8 mouse cellular contexts compared by ENCODE assay signal in the genomic region with DNA sequence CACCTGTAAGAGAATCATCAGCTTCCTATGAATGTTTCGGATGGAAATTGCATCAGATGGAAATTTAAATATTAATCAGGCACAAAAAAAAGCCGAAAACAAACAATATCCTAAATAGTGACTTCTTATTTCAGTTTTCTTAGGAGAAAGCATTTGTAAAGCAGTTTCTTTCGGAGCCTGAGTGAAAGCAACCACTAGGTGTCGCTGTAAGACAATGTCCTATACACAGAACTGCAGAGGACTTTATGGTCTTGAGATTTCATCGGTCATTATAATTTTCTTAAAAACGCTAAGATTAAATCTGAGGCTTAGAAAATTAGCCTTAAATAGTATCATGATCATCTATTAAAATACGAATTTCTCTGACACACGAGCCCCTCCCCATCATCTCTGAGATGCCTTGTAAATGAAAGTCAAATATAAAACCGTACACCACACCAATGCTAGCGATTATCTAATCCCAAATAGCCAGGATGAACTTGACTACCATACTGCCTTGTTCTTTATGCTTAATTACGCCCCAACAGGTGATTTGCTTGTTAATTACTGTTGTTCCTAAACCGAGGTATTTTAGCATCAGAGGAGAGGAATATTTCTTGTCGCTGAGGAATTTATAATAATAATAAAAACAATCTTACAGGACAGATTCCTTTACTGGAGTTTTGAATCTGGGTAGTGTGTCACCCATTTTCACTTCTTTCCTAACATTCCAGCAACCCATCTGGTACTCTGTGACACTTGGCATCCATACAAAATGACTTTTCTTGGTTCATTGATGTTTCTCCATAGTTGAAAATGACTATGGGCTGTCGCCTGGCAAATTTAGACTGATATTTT.
DNase-seq lines count a peak whose midpoint lies in the region; ATAC-seq and TF ChIP-seq lines count a peak whose summit lies in the region.

No protein-coding gene starts in this region.

- H3K4me1 ChIP-seq in CH12.LX (ENCODE audit: control insufficient read depth in 1 of 2, insufficient read depth in 2 of 2) = peaks cover 6 to 24% of the 10 kb centered on the region in 2 experiments; a peak in 3 of 4 replicates
- H3K4me1 ChIP-seq in midbrain, embryonic 12.5 days = no peaks in the 10 kb centered on the region

- ATAC-seq in frontal cortex, adult (ENCODE audit: low TSS enrichment) = peak; percentile 85
- peak; percentile 74 for ATAC-seq in midbrain, embryonic 12.5 days (ENCODE audit: low FRiP score, low read depth)

- no peak overlapping the region for H3K9ac ChIP-seq in CH12.LX (ENCODE audit: insufficient read depth, low read depth)
- 0 out of 2 replicates have a peak overlapping the region, but pooled peaks have one; percentile 15 for H3K9ac ChIP-seq in midbrain, embryonic 12.5 days (replicated peaks)

- no peaks in the 10 kb centered on the region for H3K27me3 ChIP-seq in CH12.LX (replicated peaks)
- H3K27me3 ChIP-seq in midbrain, embryonic 12.5 days = no peaks in the 10 kb centered on the region

- peak overlapping the region in 1 of 3 experiments; percentile 11 for H3K4me3 ChIP-seq in CH12.LX (replicated peaks in 1 of 3; ENCODE audit: low read depth in 2 of 3, low read length in 2 of 3, poor library complexity in 1 of 3)
- H3K4me3 ChIP-seq in midbrain, embryonic 12.5 days = no peak overlapping the region

- H3K4me2 ChIP-seq in CH12.LX (ENCODE audit: insufficient read depth, low read depth, poor library complexity, severe bottlenecking) = peak overlapping the region; percentile 62; the same call in 1 of the 2 replicates
- no peak overlapping the region for H3K4me2 ChIP-seq in midbrain, embryonic 12.5 days (replicated peaks)

- in situ Hi-C loops in CH12.LX (cut with MboI; ENCODE audit: low pct_ligation_motif_present, low pct_unique_long_range_greater_than_20kb, low sequenced_read_pairs) = loop anchor here (25.0 kb wide), 1 partner anchor 180 kb away; no protein-coding TSS in a partner anchor

- no peaks in the 10 kb centered on the region for H3K36me3 ChIP-seq in CH12.LX (replicated peaks in 1 of 2; ENCODE audit: control insufficient read depth in 1 of 2, insufficient read depth in 1 of 2, low read length in 1 of 2)
- H3K36me3 ChIP-seq in midbrain, embryonic 12.5 days = no peaks in the 10 kb centered on the region

- TF ChIP-seq POLR2A in CH12.LX (IDR thresholded peaks at IDR 0.05; ENCODE audit: low read depth, low read length) = no peak

- TF ChIP-seq RAD21 in CH12.LX (IDR thresholded peaks at IDR 0.05; ENCODE audit: low read depth, low read length) = peak; percentile 96

- dilution Hi-C loops in CH12.LX (cut with MboI; ENCODE audit: extremely low pct_ligation_motif_present, extremely low pct_unique_long_range_greater_than_20kb, low sequenced_read_pairs) = no loop called here

- no peaks in the 10 kb centered on the region for H3K9me3 ChIP-seq in CH12.LX (replicated peaks; ENCODE audit: low read length)
- no peaks in the 10 kb centered on the region for H3K9me3 ChIP-seq in midbrain, embryonic 12.5 days

- peak; percentile 3 for DNase-seq in gastrocnemius, adult 18-20 months (ENCODE audit: low spot score)
- no peak for DNase-seq in gastrocnemius, postnatal 14 days
- peak; percentile 79 for DNase-seq in CH12.LX (ENCODE audit: extremely low read depth)
- peak; percentile 56 for DNase-seq in cerebellum, adult 8-10 months
- peak; percentile 68 for DNase-seq in layer of hippocampus, adult 9-10 months (ENCODE audit: low spot score)
- peak; percentile 11 for DNase-seq in testis, postnatal 14 days (ENCODE audit: low spot score)

- TF ChIP-seq EP300 in CH12.LX (IDR thresholded peaks at IDR 0.05; ENCODE audit: low read length) = no peak

- intact Hi-C loops in gastrocnemius, postnatal 14 days (cut with DNase I; ENCODE audit: low total_unique reads) = no loop called here

- 35% methylated on average over 14 of the region's 14 CpGs for WGBS in midbrain, embryonic 12.5 days

- H3K27ac ChIP-seq in CH12.LX (ENCODE audit: insufficient read depth, low read depth) = no peak overlapping the region
- no peak overlapping the region for H3K27ac ChIP-seq in midbrain, embryonic 12.5 days (replicated peaks)

- no peaks in the 10 kb centered on the region for H3K79me2 ChIP-seq in CH12.LX (replicated peaks; ENCODE audit: control insufficient read depth, extremely low read depth, insufficient read depth, poor library complexity, severe bottlenecking)

- TF ChIP-seq CTCF in CH12.LX (conservative IDR thresholded peaks at IDR 0.05 in 1 of 2, IDR thresholded peaks at IDR 0.05 in 1 of 2; ENCODE audit: low read depth in 2 of 2, low read length in 2 of 2) = peak; percentile 73 to 88; a peak in 3 of 4 replicates

TF ChIP-seq in CH12.LX, 34 proteins besides CTCF, POLR2A, EP300 and RAD21:
- TF ChIP-seq SMC3 (IDR thresholded peaks at IDR 0.05; ENCODE audit: low read depth, low read length) = peak; percentile 83
- TF ChIP-seq USF2 (conservative IDR thresholded peaks at IDR 0.05; ENCODE audit: low read depth, low read length) = no peak
- 0 out of 2 replicates have a peak, but pooled peaks have one; percentile 15 for TF ChIP-seq TBP (conservative IDR thresholded peaks at IDR 0.05; ENCODE audit: low read depth, low read length)
- TF ChIP-seq MEF2A (IDR thresholded peaks at IDR 0.05; ENCODE audit: borderline replicate concordance, low read depth, low read length) = no peak
- TF ChIP-seq ZC3H11A (IDR thresholded peaks at IDR 0.05; ENCODE audit: low read depth, low read length) = peak; percentile 45; the same call in 1 of the 2 replicates
- TF ChIP-seq IRF4 (IDR thresholded peaks at IDR 0.05; ENCODE audit: low read depth, low read length) = no peak
TF ChIP-seq in CH12.LX: peak in this region for 3.
